Mouse (Mus musculus): Measurements from ENCODE around the gene Ccni.

DNA sequence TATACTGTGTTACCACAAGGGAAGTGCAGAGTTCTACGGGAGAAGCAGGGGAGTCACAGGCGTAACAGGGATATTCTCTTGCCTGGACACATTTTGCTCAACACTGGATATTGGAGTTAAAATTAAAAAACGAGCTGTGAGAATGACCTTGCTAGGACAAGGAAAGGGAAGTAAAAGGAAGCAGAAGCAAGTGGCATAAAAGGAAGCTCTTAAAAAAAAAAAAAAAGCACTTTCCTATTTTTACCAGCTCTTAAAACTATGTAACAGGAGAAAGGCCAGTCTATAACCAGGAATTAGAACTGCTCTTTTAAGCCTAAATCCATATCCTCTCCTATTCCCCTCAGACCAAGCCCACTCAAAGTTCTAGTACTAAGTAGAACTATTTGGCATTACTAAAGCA, 8.1 kb downstream of the Ccni start:
- TF ChIP-seq GATA1 (IDR thresholded peaks at IDR 0.05; ENCODE audit: low read length) (no peak), TAL1 (IDR thresholded peaks at IDR 0.05; ENCODE audit: low read length) (no peak)
